Mouse (Mus musculus): ENCODE measurements around the gene Mast4.

- TF ChIP-seq MAX (IDR thresholded peaks at IDR 0.05) (no peak), CTCF (IDR thresholded peaks at IDR 0.05; ENCODE audit: control insufficient read depth, insufficient read depth, insufficient read length) (no peak), MYOD1 (IDR thresholded peaks at IDR 0.05; ENCODE audit: control insufficient read depth, insufficient read length, low read depth) (no peak), MYOG (IDR thresholded peaks at IDR 0.05; ENCODE audit: control insufficient read depth, extremely low read depth, insufficient read length) (no peak), USF1 (IDR thresholded peaks at IDR 0.05; ENCODE audit: low read depth) (no peak), CEBPB (IDR thresholded peaks at IDR 0.05; ENCODE audit: low read depth) (no peak), FOSL1 (IDR thresholded peaks at IDR 0.05; ENCODE audit: insufficient read depth, low read length, poor library complexity, severe bottlenecking) (no peak)
Observed at GRCm38 (mm10) chr13:103206644-103207043, 127.7 kb downstream of the Mast4 start.

Measured in C2C12 (cell line).